Mouse (Mus musculus): ENCODE results near the gene Gon7. TPM values are rescaled to one million over a fixed set of nuclear protein-coding genes. Genes with fewer than 3 reads are reported as not detected.
A peak's percentile ranks its signal among the peaks of the same experiment; 100 is the strongest.

Gon7 gene
- polyA plus RNA-seq, 1 experiment = 11.1 TPM

DNA sequence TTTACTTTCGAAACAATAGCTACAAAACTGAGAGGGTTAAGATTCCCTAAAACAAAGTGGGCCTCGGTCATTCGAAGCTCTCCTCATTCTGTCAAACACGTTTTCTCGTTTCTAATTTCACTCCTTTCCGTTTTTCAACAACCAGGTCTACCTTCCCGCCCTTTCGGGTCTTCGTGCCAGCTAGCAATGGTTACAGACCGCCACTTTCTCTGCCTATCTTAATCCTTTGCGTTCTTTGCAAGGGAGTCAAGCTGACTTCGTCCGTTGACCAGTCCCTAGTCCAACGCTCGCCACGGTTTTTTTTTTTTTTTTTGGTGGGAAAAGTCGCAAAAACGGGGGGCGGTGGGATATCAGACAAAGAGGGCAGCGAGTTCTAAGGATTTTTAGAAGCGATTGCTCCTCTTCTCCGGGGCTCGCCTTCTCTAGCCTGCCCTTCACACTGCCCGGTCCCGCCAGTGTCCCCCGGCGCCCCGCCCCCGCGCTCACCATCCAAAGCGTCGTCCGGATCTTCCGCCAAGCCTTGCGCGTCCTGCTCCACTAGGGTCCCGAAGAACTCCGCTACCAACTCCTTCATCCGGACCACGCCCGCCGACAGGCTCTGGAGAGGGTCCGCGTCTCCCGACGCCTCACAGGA lies 431 bp downstream of the Gon7 start:
- 1% methylated on average over 46 of the region's 46 CpGs for WGBS
- peak overlapping the region; percentile 91 for H3K4me3 ChIP-seq (replicated peaks; ENCODE audit: control insufficient read depth, low read depth, low read length)
- no peaks in the 10 kb centered on the region; the same call in 1 of the 2 replicates for H3K4me1 ChIP-seq (ENCODE audit: control insufficient read depth, insufficient read depth, low read length)
- peak overlapping the region; percentile 82 for H3K27ac ChIP-seq (ENCODE audit: control insufficient read depth, insufficient read depth, low read depth, low read length, poor library complexity)
- TF ChIP-seq POLR2A (IDR thresholded peaks at IDR 0.05; ENCODE audit: borderline replicate concordance, control insufficient read depth, low read depth, low read length) (peak; percentile 44; the same call in 1 of the 2 replicates), CTCF (IDR thresholded peaks at IDR 0.05; ENCODE audit: control insufficient read depth, insufficient read depth, low read length) (no peak)

DNA sequence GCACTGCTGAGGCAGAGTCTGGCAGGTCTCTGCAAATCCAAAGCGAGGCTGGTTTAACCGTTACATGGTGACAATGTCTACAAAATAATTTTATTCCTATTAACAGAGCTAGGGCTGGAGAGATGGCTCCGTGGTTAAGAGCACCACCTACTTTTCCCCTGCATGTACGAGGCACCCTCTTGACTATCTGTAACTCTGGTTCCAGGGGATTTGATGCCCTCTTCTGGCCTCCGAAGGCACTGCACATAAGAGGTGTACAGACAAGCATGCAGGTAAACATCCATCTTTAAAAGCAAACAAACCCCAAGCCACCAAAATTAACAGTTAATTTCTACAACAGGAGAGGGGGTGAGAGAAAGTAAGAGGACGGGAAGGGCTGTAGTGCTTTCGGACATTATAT lies 1.3 kb downstream of the Gon7 start:
- no peak overlapping the region for H3K27ac ChIP-seq (ENCODE audit: control insufficient read depth, insufficient read depth, low read depth, low read length, poor library complexity)
- TF ChIP-seq POLR2A (IDR thresholded peaks at IDR 0.05; ENCODE audit: borderline replicate concordance, control insufficient read depth, low read depth, low read length) (no peak), CTCF (IDR thresholded peaks at IDR 0.05; ENCODE audit: control insufficient read depth, insufficient read depth, low read length) (peak; percentile 47; the same call in 1 of the 2 replicates)
- H3K4me1 ChIP-seq (ENCODE audit: control insufficient read depth, insufficient read depth, low read length) = no peaks in the 10 kb centered on the region; the same call in 1 of the 2 replicates
- H3K4me3 ChIP-seq (replicated peaks; ENCODE audit: control insufficient read depth, low read depth, low read length) = no peak overlapping the region
- 76% methylated on average over 7 of the region's 7 CpGs for WGBS

GRCm38 (mm10) chr12:102748256-102748655 lies 9.3 kb downstream of the Gon7 start:
- TF ChIP-seq CTCF (IDR thresholded peaks at IDR 0.05; ENCODE audit: control insufficient read depth, insufficient read depth, low read length) (no peak), POLR2A (IDR thresholded peaks at IDR 0.05; ENCODE audit: borderline replicate concordance, control insufficient read depth, low read depth, low read length) (no peak)
- no peak overlapping the region for H3K27ac ChIP-seq (ENCODE audit: control insufficient read depth, insufficient read depth, low read depth, low read length, poor library complexity)
- H3K4me3 ChIP-seq (replicated peaks; ENCODE audit: control insufficient read depth, low read depth, low read length) = no peak overlapping the region
- 58% methylated on average over 3 of the region's 3 CpGs for WGBS
- H3K4me1 ChIP-seq (ENCODE audit: control insufficient read depth, insufficient read depth, low read length) = peaks cover 2% of the 10 kb centered on the region; the same call in 1 of the 2 replicates

DNA sequence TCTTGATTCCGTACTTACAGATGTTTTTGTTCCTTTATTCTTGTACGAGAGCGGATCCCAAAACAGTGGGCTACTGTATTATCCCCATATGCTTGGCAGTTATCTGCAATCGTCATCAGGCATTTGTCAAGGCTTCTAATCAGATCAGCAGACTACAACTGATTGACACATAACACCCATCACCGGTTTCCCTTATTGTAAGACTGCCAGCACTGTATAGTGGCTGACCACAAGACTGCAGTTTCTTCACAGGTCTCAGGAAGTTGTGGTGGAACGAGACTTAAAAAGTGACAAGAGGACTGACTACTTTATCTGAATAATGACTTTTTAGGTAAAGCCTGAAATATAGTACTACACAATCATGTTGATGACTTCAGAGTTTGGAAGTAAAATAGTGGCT lies 12.8 kb downstream of the Gon7 start:
- peaks cover 2% of the 10 kb centered on the region; the same call in 1 of the 2 replicates for H3K4me1 ChIP-seq (ENCODE audit: control insufficient read depth, insufficient read depth, low read length)
- no peak overlapping the region for H3K4me3 ChIP-seq (replicated peaks; ENCODE audit: control insufficient read depth, low read depth, low read length)
- H3K27ac ChIP-seq (ENCODE audit: control insufficient read depth, insufficient read depth, low read depth, low read length, poor library complexity) = no peak overlapping the region; the same call in 1 of the 2 replicates
- WGBS = 10% methylated on average over 6 of the region's 6 CpGs
- TF ChIP-seq POLR2A (IDR thresholded peaks at IDR 0.05; ENCODE audit: borderline replicate concordance, control insufficient read depth, low read depth, low read length) (no peak), CTCF (IDR thresholded peaks at IDR 0.05; ENCODE audit: control insufficient read depth, insufficient read depth, low read length) (no peak)

GRCm38 (mm10) chr12:102743589-102744574 lies 13.7 kb downstream of the Gon7 start, which contains the start of the genes Moap1 and Tmem251:
Moap1 (minus strand) TSS chr12:102743661.
Tmem251 (plus strand) TSS chr12:102743762.
- Histone ChIP-seq H3K4me1 (ENCODE audit: control insufficient read depth, insufficient read depth, low read length) (peaks cover 2% of the 10 kb centered on the region; the same call in 1 of the 2 replicates), H3K4me3 (replicated peaks; ENCODE audit: control insufficient read depth, low read depth, low read length) (peak within 1 kb of the TSS; percentile 85), H3K27ac (ENCODE audit: control insufficient read depth, insufficient read depth, low read depth, low read length, poor library complexity) (peak within 1 kb of the TSS; percentile 98)
- under 1% methylated on average over 63 of the region's 63 CpGs for WGBS
- TF ChIP-seq POLR2A (IDR thresholded peaks at IDR 0.05; ENCODE audit: borderline replicate concordance, control insufficient read depth, low read depth, low read length) (peak; percentile 59; the same call in 1 of the 2 replicates), CTCF (IDR thresholded peaks at IDR 0.05; ENCODE audit: control insufficient read depth, insufficient read depth, low read length) (no peak)

DNA sequence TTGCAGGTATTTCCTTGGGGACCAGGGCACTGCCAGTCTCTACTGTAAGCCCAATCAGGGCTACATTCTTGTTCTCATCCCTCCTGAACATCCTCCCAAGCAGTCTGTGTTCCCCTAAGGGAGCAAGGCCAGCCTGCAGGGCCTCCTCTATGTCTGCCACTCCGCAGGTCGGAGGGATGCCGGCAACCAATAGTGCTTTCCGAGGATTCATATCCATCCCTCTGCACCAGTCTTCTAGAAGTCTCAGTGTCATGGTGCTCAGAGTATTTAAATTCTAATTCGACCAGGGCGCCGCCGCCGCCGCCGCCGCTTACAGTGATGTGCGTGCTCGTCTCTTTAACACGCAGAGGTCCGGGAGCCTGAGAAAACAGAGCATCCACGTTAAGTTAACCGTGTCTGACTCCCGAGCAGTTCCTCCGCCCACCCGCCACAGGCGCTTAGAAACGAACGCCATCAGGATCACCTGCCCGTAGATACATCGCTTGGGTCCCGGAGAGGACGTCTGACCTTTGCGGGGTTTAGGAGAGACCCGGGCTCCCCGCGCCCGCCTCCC lies 14.5 kb downstream of the Gon7 start:
- Histone ChIP-seq H3K4me3 (replicated peaks; ENCODE audit: control insufficient read depth, low read depth, low read length) (peak overlapping the region; percentile 85), H3K27ac (ENCODE audit: control insufficient read depth, insufficient read depth, low read depth, low read length, poor library complexity) (peak overlapping the region; percentile 98), H3K4me1 (ENCODE audit: control insufficient read depth, insufficient read depth, low read length) (peaks cover 2% of the 10 kb centered on the region; the same call in 1 of the 2 replicates)
- TF ChIP-seq POLR2A (IDR thresholded peaks at IDR 0.05; ENCODE audit: borderline replicate concordance, control insufficient read depth, low read depth, low read length) (no peak), CTCF (IDR thresholded peaks at IDR 0.05; ENCODE audit: control insufficient read depth, insufficient read depth, low read length) (no peak)
- WGBS = 1% methylated on average over 33 of the region's 33 CpGs

DNA sequence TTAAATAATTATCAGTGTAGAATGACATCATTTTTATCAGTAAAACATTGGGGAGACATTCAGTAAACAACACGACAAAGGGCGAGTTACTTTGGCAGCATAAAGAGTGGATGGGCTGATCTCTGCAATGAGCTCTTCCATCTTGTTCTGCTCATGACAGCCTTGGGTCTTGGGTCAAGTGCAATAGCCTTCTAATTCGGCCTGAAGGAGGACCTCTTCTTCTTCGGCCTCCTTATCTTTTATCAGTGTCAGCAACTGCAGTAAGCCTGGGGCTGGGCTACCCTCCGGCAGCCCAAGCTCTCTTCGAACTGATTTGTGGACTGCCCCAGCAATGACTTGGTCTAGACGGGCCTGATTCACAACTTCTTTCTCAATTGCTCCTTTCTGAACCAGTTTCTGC lies 15.5 kb downstream of the Gon7 start:
- 70% methylated on average over 7 of the region's 7 CpGs for WGBS
- TF ChIP-seq CTCF (IDR thresholded peaks at IDR 0.05; ENCODE audit: control insufficient read depth, insufficient read depth, low read length) = no peak
- TF ChIP-seq POLR2A (IDR thresholded peaks at IDR 0.05; ENCODE audit: borderline replicate concordance, control insufficient read depth, low read depth, low read length) = no peak
- Histone ChIP-seq H3K4me3 (replicated peaks; ENCODE audit: control insufficient read depth, low read depth, low read length) (no peak overlapping the region), H3K4me1 (ENCODE audit: control insufficient read depth, insufficient read depth, low read length) (peaks cover 2% of the 10 kb centered on the region; the same call in 1 of the 2 replicates), H3K27ac (ENCODE audit: control insufficient read depth, insufficient read depth, low read depth, low read length, poor library complexity) (no peak overlapping the region)
